ENCODE assay signal across 30 mouse cellular contexts in genomic region chr1:84847698-84848097, GRCm38 (mm10). TPM values are rescaled to one million over a fixed set of nuclear protein-coding genes. Genes with fewer than 3 reads are reported as not detected.
DNase-seq lines count a peak whose midpoint lies in the region; ATAC-seq and TF ChIP-seq lines count a peak whose summit lies in the region.
"Had no signal": no experiment of that assay in that cellular context is flagged by ENCODE, and none has a peak within 500 bp of the region (broad histone marks: within the 10 kb centered on the region; RNA-seq: fewer than 3 reads in every experiment).

No protein-coding gene starts in this region.

- 0 out of 2 replicates have a peak overlapping the region, but pooled peaks have one; percentile 14 for H3K4me2 ChIP-seq in intestine, postnatal 0 days (replicated peaks; ENCODE audit: low read depth)
- H3K4me2 ChIP-seq in kidney, embryonic 16.5 days (replicated peaks; ENCODE audit: low read depth, low read length) = no peak overlapping the region
- H3K4me2 ChIP-seq: embryonic facial prominence, embryonic 12.5 days; embryonic facial prominence, embryonic 15.5 days; heart, embryonic 12.5 days; heart, embryonic 15.5 days; hindbrain, embryonic 14.5 days had no signal

- 51% methylated on average over 7 of the region's 7 CpGs for WGBS in intestine, postnatal 0 days
- 80% methylated on average over 7 of the region's 7 CpGs for WGBS in kidney, embryonic 16.5 days

- peak; percentile 62 for DNase-seq in ES-CJ7 (ENCODE audit: low read depth, low spot score)
- peak; percentile 67 for DNase-seq in ZHBTc4 (ENCODE audit: low read depth, low spot score)
- no peak for DNase-seq in left cerebral cortex, postnatal 14 days (ENCODE audit: low spot score in 2 of 2)
- no peak for DNase-seq in embryo, embryonic 9.5 days (ENCODE audit: extremely low spot score)
- DNase-seq in adrenal gland, adult 18-20 months (ENCODE audit: low spot score in 2 of 2) = no peak
- DNase-seq: adrenal gland, postnatal 10 days; adrenal gland, postnatal 36 days; cerebellum, adult 18-20 months; cerebellum, adult 9-10 months; cerebellum, postnatal 14 days; forebrain, postnatal 0 days; gastrocnemius, adult 2 months; gastrocnemius, postnatal 25 days; heart, adult 18-20 months; heart, postnatal 10 days; heart, postnatal 4 days had no signal

- no peaks in the 10 kb centered on the region for H3K27me3 ChIP-seq in E14TG2a.4 (ENCODE audit: insufficient read depth, low read length)
- H3K27me3 ChIP-seq in intestine, postnatal 0 days (replicated peaks; ENCODE audit: control insufficient read depth, insufficient read depth, low read length) = no peaks in the 10 kb centered on the region
- no peaks in the 10 kb centered on the region for H3K27me3 ChIP-seq in kidney, embryonic 16.5 days (ENCODE audit: insufficient read depth, low read length)
- H3K27me3 ChIP-seq: embryonic facial prominence, embryonic 12.5 days; embryonic facial prominence, embryonic 15.5 days; heart, embryonic 12.5 days; heart, embryonic 15.5 days; Patski had no signal

- TF ChIP-seq CTCF in E14TG2a.4 (conservative IDR thresholded peaks at IDR 0.05; ENCODE audit: low read length) = no peak
- TF ChIP-seq CTCF in intestine, postnatal 0 days (IDR thresholded peaks at IDR 0.05; ENCODE audit: low read depth) = no peak

- peaks cover 49% of the 10 kb centered on the region for H3K36me3 ChIP-seq in E14TG2a.4 (ENCODE audit: insufficient read depth, low read length)
- H3K36me3 ChIP-seq in intestine, postnatal 0 days (ENCODE audit: control insufficient read depth, insufficient read depth) = no peaks in the 10 kb centered on the region
- H3K36me3 ChIP-seq in kidney, embryonic 16.5 days (ENCODE audit: insufficient read depth, low read length) = no peaks in the 10 kb centered on the region
- H3K36me3 ChIP-seq: embryonic facial prominence, embryonic 12.5 days; heart, embryonic 15.5 days had no signal

- peak overlapping the region; percentile 79 for H3K4me3 ChIP-seq in E14TG2a.4 (replicated peaks; ENCODE audit: low read length)
- H3K4me3 ChIP-seq in intestine, postnatal 0 days (ENCODE audit: low read depth, low read length) = no peak overlapping the region
- H3K4me3 ChIP-seq in kidney, embryonic 16.5 days (ENCODE audit: low read length) = no peak overlapping the region
- H3K4me3 ChIP-seq: embryonic facial prominence, embryonic 12.5 days; embryonic facial prominence, embryonic 15.5 days; gastrocnemius, adult 2 months; heart, embryonic 12.5 days; heart, embryonic 15.5 days had no signal

- H3K9ac ChIP-seq in intestine, postnatal 0 days (ENCODE audit: low read depth, low read length) = no peak overlapping the region
- no peak overlapping the region for H3K9ac ChIP-seq in kidney, embryonic 16.5 days (replicated peaks; ENCODE audit: low read length)
- H3K9ac ChIP-seq: embryonic facial prominence, embryonic 12.5 days; embryonic facial prominence, embryonic 15.5 days; forebrain, postnatal 0 days; heart, embryonic 12.5 days; heart, embryonic 15.5 days; hindbrain, embryonic 14.5 days had no signal

- no peaks in the 10 kb centered on the region for H3K9me3 ChIP-seq in E14TG2a.4 (ENCODE audit: low read length)
- H3K9me3 ChIP-seq in intestine, postnatal 0 days (ENCODE audit: control insufficient read depth) = no peaks in the 10 kb centered on the region
- H3K9me3 ChIP-seq in kidney, embryonic 16.5 days (ENCODE audit: low read length) = no peaks in the 10 kb centered on the region
- H3K9me3 ChIP-seq: embryonic facial prominence, embryonic 12.5 days; embryonic facial prominence, embryonic 15.5 days; G1E; heart, embryonic 12.5 days; heart, embryonic 15.5 days had no signal

- peaks cover 88% of the 10 kb centered on the region for H3K4me1 ChIP-seq in E14TG2a.4 (replicated peaks; ENCODE audit: low read depth, low read length)
- H3K4me1 ChIP-seq in intestine, postnatal 0 days (replicated peaks; ENCODE audit: control insufficient read depth, insufficient read depth, low read length) = no peaks in the 10 kb centered on the region
- 0 out of 2 replicates have a peak, but pooled peaks cover 3% of the 10 kb centered on the region for H3K4me1 ChIP-seq in kidney, embryonic 16.5 days (ENCODE audit: insufficient read depth, low read length)
- H3K4me1 ChIP-seq: embryonic facial prominence, embryonic 12.5 days; embryonic facial prominence, embryonic 15.5 days; heart, embryonic 15.5 days had no signal

- ATAC-seq in intestine, postnatal 0 days = peak; percentile 87
- no peak for ATAC-seq in kidney, embryonic 16.5 days (ENCODE audit: low FRiP score, low TSS enrichment)
- ATAC-seq: activated CD4-positive, CD25-positive, alpha-beta regulatory T cell, adult 4 months; forebrain, embryonic 14.5 days; forebrain, postnatal 0 days; hindbrain, postnatal 0 days; inflammation-experienced regulatory T-cells, adult 6 months; Patski had no signal

- intact Hi-C loops in left cerebral cortex, postnatal 14 days (cut with DNase I) = no loop called here

- H3K27ac ChIP-seq in intestine, postnatal 0 days (ENCODE audit: low read depth, low read length) = no peak overlapping the region; the same call in 1 of the 2 replicates
- H3K27ac ChIP-seq in kidney, embryonic 16.5 days (ENCODE audit: low read length) = no peak overlapping the region
- H3K27ac ChIP-seq: embryonic facial prominence, embryonic 12.5 days; embryonic facial prominence, embryonic 15.5 days; gastrocnemius, adult 2 months; heart, embryonic 15.5 days; hindbrain, embryonic 14.5 days; hindbrain, postnatal 0 days had no signal

RNA-seq across cellular contexts. Expression of gene Trip12, which starts 7.4 kb away (rescaled TPM):
- 40.7 and 46.4 TPM in 2 replicates for polyA plus RNA-seq in intestine, postnatal 0 days (2015; fragmentation: Nextera tagmentation; extraction: Ambion mirVana)
- 100 to 1,000 TPM; 167 to 195 TPM for total RNA-seq in left cerebral cortex, postnatal 14 days (2021)
- polyA plus RNA-seq in kidney, embryonic 16.5 days (2015; fragmentation: Nextera tagmentation; extraction: Ambion mirVana) = 50.3 and 62.8 TPM in 2 replicates
- 100 to 1,000 TPM; 197 to 229 TPM for total RNA-seq in adrenal gland, adult 18-20 months (2021)

RNA-seq across cellular contexts. Expression of gene Fbxo36, which starts 8.1 kb away (rescaled TPM):
- polyA plus RNA-seq in intestine, postnatal 0 days (2015; fragmentation: Nextera tagmentation; extraction: Ambion mirVana) = 14.4 and 18.5 TPM in 2 replicates
- total RNA-seq in left cerebral cortex, postnatal 14 days (2021) = 1 to 10 TPM; 1.4 to 2.0 TPM
- polyA plus RNA-seq in kidney, embryonic 16.5 days (2015; fragmentation: Nextera tagmentation; extraction: Ambion mirVana) = 11.2 and 11.3 TPM in 2 replicates
- 10 to 100 TPM; 11.2 to 19.9 TPM for total RNA-seq in adrenal gland, adult 18-20 months (2021)

Comparison
In these comparisons a context has a peak if more than half of its experiments do, and no peak if none do; other contexts are left out.
1. DNase-seq: peak in ES-CJ7 (single experiment) and ZHBTc4 (single experiment); none in left cerebral cortex, postnatal 14 days (0 of 2), embryo, embryonic 9.5 days (single experiment) and adrenal gland, adult 18-20 months (0 of 2).
2. RNA of gene Fbxo36, which starts 8.1 kb away (total RNA-seq): 11.2 to 19.9 TPM in adrenal gland, adult 18-20 months; 1.4 to 2.0 TPM in left cerebral cortex, postnatal 14 days; every median in the first group is over 4 times any median in the second.